Mouse (Mus musculus): ENCODE measurements around the gene Srp54a. TPM values are rescaled to one million over a fixed set of nuclear protein-coding genes. Genes with fewer than 3 reads are reported as not detected.

The Srp54a gene
- polyA plus RNA-seq, 1 experiment from 2014 or later: 151 TPM

DNA sequence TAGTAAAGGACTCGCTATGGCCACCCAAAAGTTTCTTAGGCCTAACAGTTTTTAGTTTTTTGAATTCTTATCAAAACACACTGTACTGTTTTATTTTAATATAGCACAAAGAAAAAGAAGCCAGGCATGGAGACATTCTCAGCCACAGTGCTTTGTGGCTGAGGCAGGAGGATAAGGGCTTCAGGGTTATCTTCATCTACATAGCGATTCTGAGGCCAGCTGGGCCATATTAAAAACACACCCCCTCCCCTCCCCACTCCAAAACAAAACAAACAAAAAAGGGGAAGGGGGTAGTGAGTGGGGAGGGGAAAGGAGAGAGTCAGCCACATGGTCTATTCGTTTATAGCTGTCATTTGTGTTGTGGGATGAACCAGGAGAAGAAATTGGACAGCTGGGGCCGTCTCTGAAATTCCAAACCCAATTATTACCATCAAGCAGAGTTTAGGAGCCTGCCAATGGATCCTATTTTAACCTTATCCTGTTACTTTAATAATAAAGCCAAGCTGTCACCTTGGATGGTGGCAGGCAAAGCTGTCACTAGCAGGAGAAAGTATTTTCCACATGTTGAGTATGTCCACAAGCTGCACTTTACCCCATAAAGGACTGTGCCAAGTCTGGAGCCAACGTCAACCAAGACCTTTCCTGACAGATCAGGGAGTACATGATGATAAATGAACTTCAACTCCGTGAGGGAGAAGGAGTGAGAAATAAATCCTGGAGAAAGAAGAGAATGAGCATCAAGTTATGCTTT lies 21.0 kb upstream of the Srp54a start:
- 67% methylated on average over 6 of the region's 6 CpGs for WGBS
- H3K4me2 ChIP-seq: peak overlapping the region; percentile 48
- no peaks in the 10 kb centered on the region for H3K9me3 ChIP-seq (ENCODE audit: control insufficient read depth, low read length)
- peaks cover 9% of the 10 kb centered on the region; the same call in 1 of the 2 replicates for H3K36me3 ChIP-seq (ENCODE audit: control insufficient read depth, insufficient read depth, low read length)
- H3K4me1 ChIP-seq (replicated peaks; ENCODE audit: control insufficient read depth, insufficient read depth, low read length): peaks cover 40% of the 10 kb centered on the region
- DNase-seq (ENCODE audit: low spot score) (no peak), ATAC-seq (replicated peaks; ENCODE audit: low FRiP score) (no peak)
- H3K4me3 ChIP-seq (ENCODE audit: low read depth, low read length): no peak overlapping the region
- H3K9ac ChIP-seq (ENCODE audit: low read depth, low read length): peak overlapping the region; percentile 16; the same call in 1 of the 2 replicates
- peak overlapping the region; percentile 75 for H3K27ac ChIP-seq (ENCODE audit: low read depth, low read length)
- H3K27me3 ChIP-seq (replicated peaks; ENCODE audit: control insufficient read depth, insufficient read depth, low read length): no peaks in the 10 kb centered on the region

DNA sequence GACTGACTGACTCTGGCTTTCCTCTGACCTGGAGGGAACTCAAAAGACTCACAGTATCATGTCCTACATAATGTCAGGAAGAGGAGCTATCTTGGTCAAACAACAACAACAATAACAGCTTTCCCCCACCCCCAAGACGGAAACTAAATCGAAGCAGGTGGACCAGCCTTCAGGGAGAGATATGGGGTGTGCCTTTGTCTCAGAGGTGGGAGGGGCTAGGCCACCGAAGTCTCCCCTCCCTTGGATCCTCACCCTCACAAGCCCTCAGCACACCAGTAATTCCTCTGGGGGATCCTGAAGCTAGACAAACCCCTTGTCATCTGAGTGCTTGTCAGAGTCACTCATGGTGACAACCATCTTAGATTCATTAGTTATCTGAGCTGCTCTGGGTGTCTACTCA lies 20.2 kb upstream of the Srp54a start:
- Histone ChIP-seq H3K9me3 (ENCODE audit: control insufficient read depth, low read length) (no peaks in the 10 kb centered on the region), H3K9ac (ENCODE audit: low read depth, low read length) (peak overlapping the region; percentile 2; the same call in 1 of the 2 replicates), H3K4me1 (replicated peaks; ENCODE audit: control insufficient read depth, insufficient read depth, low read length) (peaks cover 35% of the 10 kb centered on the region), H3K36me3 (ENCODE audit: control insufficient read depth, insufficient read depth, low read length) (peaks cover 9% of the 10 kb centered on the region; the same call in 1 of the 2 replicates), H3K4me3 (ENCODE audit: low read depth, low read length) (no peak overlapping the region), H3K4me2 (peak overlapping the region; percentile 48), H3K27me3 (replicated peaks; ENCODE audit: control insufficient read depth, insufficient read depth, low read length) (no peaks in the 10 kb centered on the region), H3K27ac (ENCODE audit: low read depth, low read length) (peak overlapping the region; percentile 75)
- 32% methylated on average over 3 of the region's 3 CpGs for WGBS
- DNase-seq (ENCODE audit: low spot score) (no peak), ATAC-seq (replicated peaks; ENCODE audit: low FRiP score) (peak; percentile 74)

DNA sequence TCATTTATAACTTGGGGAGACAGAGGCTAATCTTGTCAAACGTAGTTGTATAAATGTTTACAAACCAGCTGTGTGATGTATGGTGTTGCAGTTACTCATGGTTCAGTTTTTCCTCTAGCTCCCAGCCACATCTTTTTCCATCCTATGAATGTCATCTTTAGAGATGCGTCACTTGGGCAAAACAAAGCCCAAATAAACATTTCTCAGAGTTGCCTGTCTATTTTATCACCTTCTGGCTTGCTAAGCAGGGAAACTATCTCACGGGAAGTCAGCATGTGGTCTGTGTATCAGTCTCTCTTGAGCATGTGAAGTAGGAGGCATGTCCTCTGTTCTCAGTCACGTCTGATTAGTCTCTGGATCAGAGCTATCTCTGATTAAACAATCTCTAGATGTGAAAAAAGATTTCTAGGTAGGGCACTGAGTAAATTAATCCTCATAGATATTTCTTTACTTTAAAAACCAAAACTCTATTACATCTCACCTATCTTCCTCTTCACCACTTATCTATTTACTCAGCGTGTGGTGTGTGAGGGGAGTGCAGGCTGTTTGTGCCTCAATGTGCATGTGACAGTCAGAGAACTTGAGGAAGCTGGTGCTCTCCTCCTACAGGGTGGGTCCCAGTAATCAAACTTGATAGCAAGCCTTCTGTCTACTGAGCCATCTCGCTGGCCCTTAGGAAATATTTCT lies 19.7 kb upstream of the Srp54a start:
- Histone ChIP-seq H3K9me3 (ENCODE audit: control insufficient read depth, low read length) (no peaks in the 10 kb centered on the region), H3K4me1 (replicated peaks; ENCODE audit: control insufficient read depth, insufficient read depth, low read length) (peaks cover 30% of the 10 kb centered on the region), H3K27ac (ENCODE audit: low read depth, low read length) (peak overlapping the region; percentile 75), H3K27me3 (replicated peaks; ENCODE audit: control insufficient read depth, insufficient read depth, low read length) (no peaks in the 10 kb centered on the region), H3K4me3 (ENCODE audit: low read depth, low read length) (no peak overlapping the region), H3K36me3 (ENCODE audit: control insufficient read depth, insufficient read depth, low read length) (peaks cover 9% of the 10 kb centered on the region; the same call in 1 of the 2 replicates), H3K9ac (ENCODE audit: low read depth, low read length) (peak overlapping the region; percentile 2; the same call in 1 of the 2 replicates), H3K4me2 (peak overlapping the region; percentile 48)
- 40% methylated on average over 6 of the region's 6 CpGs for WGBS
- ATAC-seq (replicated peaks; ENCODE audit: low FRiP score): peak; percentile 86
- DNase-seq (ENCODE audit: low spot score): no peak

DNA sequence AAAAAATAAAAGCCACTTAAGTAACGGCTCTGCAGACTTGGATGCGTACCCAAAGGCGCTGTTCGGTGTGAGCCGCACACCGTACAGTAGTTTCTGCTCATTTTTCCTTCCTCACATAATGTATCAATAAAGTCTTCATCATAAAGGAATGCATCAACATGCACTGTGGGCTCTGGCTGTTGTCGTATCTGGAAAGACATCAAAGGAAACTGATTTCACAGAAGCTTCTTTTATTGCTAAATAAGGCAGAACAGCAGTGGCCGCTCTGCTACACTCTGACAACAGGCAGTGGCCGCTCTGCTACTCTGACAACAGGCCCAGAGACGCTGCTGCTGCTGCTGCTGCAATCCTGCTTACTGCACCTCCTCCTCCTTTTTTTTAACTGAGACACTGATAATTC lies 19.1 kb upstream of the Srp54a start:
- ATAC-seq (replicated peaks; ENCODE audit: low FRiP score) (no peak), DNase-seq (ENCODE audit: low spot score) (no peak)
- H3K9ac ChIP-seq (ENCODE audit: low read depth, low read length): peak overlapping the region; percentile 15; the same call in 1 of the 2 replicates
- H3K27me3 ChIP-seq (replicated peaks; ENCODE audit: control insufficient read depth, insufficient read depth, low read length): no peaks in the 10 kb centered on the region
- H3K4me1 ChIP-seq (replicated peaks; ENCODE audit: control insufficient read depth, insufficient read depth, low read length): peaks cover 30% of the 10 kb centered on the region
- peak overlapping the region; percentile 75 for H3K27ac ChIP-seq (ENCODE audit: low read depth, low read length)
- no peak overlapping the region for H3K4me3 ChIP-seq (ENCODE audit: low read depth, low read length)
- H3K4me2 ChIP-seq: peak overlapping the region; percentile 48
- WGBS: 79% methylated on average over 10 of the region's 10 CpGs
- peaks cover 7% of the 10 kb centered on the region; the same call in 1 of the 2 replicates for H3K36me3 ChIP-seq (ENCODE audit: control insufficient read depth, insufficient read depth, low read length)
- no peaks in the 10 kb centered on the region for H3K9me3 ChIP-seq (ENCODE audit: control insufficient read depth, low read length)

DNA sequence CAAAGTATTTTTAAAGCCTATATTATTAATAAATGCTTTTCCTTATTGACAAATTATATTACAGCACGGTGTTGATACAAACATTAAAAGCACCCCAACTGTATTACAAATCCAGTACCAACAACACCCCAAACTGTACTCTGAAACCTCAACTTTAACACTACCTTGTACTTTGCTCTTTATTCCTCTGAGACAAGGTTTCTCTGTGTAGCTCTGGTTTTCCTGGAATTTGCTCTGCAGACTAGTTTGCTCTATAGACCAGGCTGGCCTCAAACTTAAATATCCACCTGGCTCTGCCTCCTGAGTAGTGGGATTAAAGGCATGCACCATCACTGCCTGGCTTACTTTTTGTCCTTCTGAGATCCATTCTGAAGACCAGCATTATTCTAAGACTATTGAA lies 17.9 kb upstream of the Srp54a start:
- WGBS: 84% methylated on average over 1 of the region's 1 CpGs
- peaks cover 7% of the 10 kb centered on the region; the same call in 1 of the 2 replicates for H3K36me3 ChIP-seq (ENCODE audit: control insufficient read depth, insufficient read depth, low read length)
- H3K4me2 ChIP-seq: no peak overlapping the region
- no peaks in the 10 kb centered on the region for H3K27me3 ChIP-seq (replicated peaks; ENCODE audit: control insufficient read depth, insufficient read depth, low read length)
- H3K27ac ChIP-seq (ENCODE audit: low read depth, low read length): no peak overlapping the region
- no peak for DNase-seq (ENCODE audit: low spot score)
- no peak for ATAC-seq (replicated peaks; ENCODE audit: low FRiP score)
- peaks cover 30% of the 10 kb centered on the region for H3K4me1 ChIP-seq (replicated peaks; ENCODE audit: control insufficient read depth, insufficient read depth, low read length)
- no peak overlapping the region for H3K4me3 ChIP-seq (ENCODE audit: low read depth, low read length)
- H3K9ac ChIP-seq (ENCODE audit: low read depth, low read length): no peak overlapping the region
- no peaks in the 10 kb centered on the region for H3K9me3 ChIP-seq (ENCODE audit: control insufficient read depth, low read length)

DNA sequence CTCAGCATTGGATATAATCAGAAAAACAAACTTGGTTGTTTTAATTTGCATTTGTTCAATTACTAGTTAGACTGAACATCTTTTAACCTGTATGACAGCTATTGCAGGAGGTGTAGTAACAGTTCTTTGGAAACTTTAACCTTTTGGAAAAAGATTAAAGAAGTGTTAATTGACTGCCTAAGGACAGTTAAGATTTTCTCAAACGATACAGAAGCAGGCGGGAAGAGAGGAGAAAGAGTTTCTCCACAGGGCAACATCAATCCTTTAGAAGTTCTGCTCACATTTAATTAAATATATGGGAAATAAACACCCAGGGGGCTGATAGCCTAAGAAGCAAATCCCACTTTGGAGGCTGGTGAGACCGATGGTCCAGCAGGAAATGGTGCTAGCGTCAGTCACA lies 7.6 kb upstream of the Srp54a start:
- H3K36me3 ChIP-seq (ENCODE audit: control insufficient read depth, insufficient read depth, low read length): no peaks in the 10 kb centered on the region
- no peaks in the 10 kb centered on the region for H3K27me3 ChIP-seq (replicated peaks; ENCODE audit: control insufficient read depth, insufficient read depth, low read length)
- ATAC-seq (replicated peaks; ENCODE audit: low FRiP score) (no peak), DNase-seq (ENCODE audit: low spot score) (no peak)
- H3K9me3 ChIP-seq (ENCODE audit: control insufficient read depth, low read length): no peaks in the 10 kb centered on the region
- H3K4me3 ChIP-seq (ENCODE audit: low read depth, low read length): no peak overlapping the region
- H3K4me2 ChIP-seq: no peak overlapping the region
- peak overlapping the region; percentile 32 for H3K27ac ChIP-seq (ENCODE audit: low read depth, low read length)
- H3K4me1 ChIP-seq (replicated peaks; ENCODE audit: control insufficient read depth, insufficient read depth, low read length): peaks cover 15% of the 10 kb centered on the region
- H3K9ac ChIP-seq (ENCODE audit: low read depth, low read length): no peak overlapping the region
- WGBS: 54% methylated on average over 4 of the region's 4 CpGs

DNA sequence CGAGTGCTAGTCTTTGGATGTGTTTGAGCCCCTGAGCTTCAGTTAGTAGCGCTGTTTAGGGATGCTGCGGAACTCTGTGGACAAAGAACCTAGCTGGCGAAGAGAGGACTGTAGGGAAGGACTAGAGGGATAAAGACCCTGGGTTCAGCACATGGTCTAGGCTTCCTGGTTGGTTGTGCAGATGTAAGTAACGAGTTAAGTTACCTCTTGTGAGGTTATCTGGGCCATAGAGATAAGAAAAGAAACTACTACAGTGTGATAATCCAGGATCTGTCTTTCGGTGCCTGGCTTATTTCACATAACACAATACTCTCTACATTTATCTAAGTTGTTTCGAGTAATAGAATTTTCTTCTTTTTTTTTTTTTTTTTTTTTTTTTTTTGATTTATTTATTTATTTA lies 6.4 kb upstream of the Srp54a start:
- peak; percentile 83 for ATAC-seq (replicated peaks; ENCODE audit: low FRiP score)
- 61% methylated on average over 7 of the region's 7 CpGs for WGBS

DNA sequence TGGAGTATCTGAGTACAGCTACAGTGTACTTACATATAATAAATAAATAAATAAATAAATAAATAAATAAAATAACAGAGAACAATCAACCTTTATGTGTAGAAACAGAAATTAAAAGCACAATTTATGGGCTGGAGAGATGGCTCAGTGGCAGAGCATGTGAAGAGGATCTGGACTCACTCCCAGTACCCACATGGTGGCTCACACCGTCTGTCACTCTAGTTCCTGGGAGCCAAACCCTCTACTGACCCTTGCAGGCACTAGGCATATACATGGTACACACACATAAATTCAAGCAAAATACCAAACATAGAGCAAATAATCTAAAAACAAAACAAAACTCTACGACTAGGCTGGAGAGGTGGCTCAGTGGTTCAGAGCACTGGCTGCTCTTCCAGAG lies 4.8 kb upstream of the Srp54a start:
- ATAC-seq (replicated peaks; ENCODE audit: low FRiP score): no peak
- Histone ChIP-seq H3K4me1 (replicated peaks; ENCODE audit: control insufficient read depth, insufficient read depth, low read length) (peaks cover 15% of the 10 kb centered on the region), H3K9me3 (ENCODE audit: control insufficient read depth, low read length) (no peaks in the 10 kb centered on the region), H3K4me2 (no peak overlapping the region), H3K27me3 (replicated peaks; ENCODE audit: control insufficient read depth, insufficient read depth, low read length) (no peaks in the 10 kb centered on the region), H3K36me3 (ENCODE audit: control insufficient read depth, insufficient read depth, low read length) (no peaks in the 10 kb centered on the region), H3K27ac (ENCODE audit: low read depth, low read length) (no peak overlapping the region), H3K4me3 (ENCODE audit: low read depth, low read length) (no peak overlapping the region), H3K9ac (ENCODE audit: low read depth, low read length) (no peak overlapping the region)
- no peak for DNase-seq (ENCODE audit: low spot score)
- 92% methylated on average over 2 of the region's 2 CpGs for WGBS

More for the DNA sequence above, 6.4 kb upstream of the Srp54a start:
- Histone ChIP-seq H3K4me1 (replicated peaks; ENCODE audit: control insufficient read depth, insufficient read depth, low read length) (peaks cover 15% of the 10 kb centered on the region), H3K9ac (ENCODE audit: low read depth, low read length) (no peak overlapping the region), H3K4me2 (peak overlapping the region; percentile 28; the same call in 1 of the 2 replicates), H3K27me3 (replicated peaks; ENCODE audit: control insufficient read depth, insufficient read depth, low read length) (no peaks in the 10 kb centered on the region), H3K36me3 (ENCODE audit: control insufficient read depth, insufficient read depth, low read length) (no peaks in the 10 kb centered on the region), H3K4me3 (ENCODE audit: low read depth, low read length) (no peak overlapping the region), H3K27ac (ENCODE audit: low read depth, low read length) (peak overlapping the region; percentile 19; the same call in 1 of the 2 replicates), H3K9me3 (ENCODE audit: control insufficient read depth, low read length) (no peaks in the 10 kb centered on the region)
- DNase-seq (ENCODE audit: low spot score): no peak

Measured in liver, embryonic 11.5 days (tissue).